Mouse (Mus musculus) cortical plate, adult 2 months (tissue): ENCODE data around the gene Nmi. TPM values are rescaled to one million over a fixed set of nuclear protein-coding genes. Genes with fewer than 3 reads are reported as not detected.

ENCODE experiments used
- H3K27ac ChIP-seq: fragments of 200-500 bp; 2 replicates; pipeline ENCODE4 v1.5.1; 2012; ENCODE audit warnings: low read length, control low read depth, inconsistent platforms; ENCODE audit not compliant: insufficient read depth
- H3K4me1 ChIP-seq: fragments of 200-500 bp; 2 replicates; pipeline ENCODE4 v1.6.1; 2011; ENCODE audit warnings: low read length; ENCODE audit not compliant: control insufficient read depth, insufficient read depth
- H3K4me3 ChIP-seq: fragments of 200-500 bp; 2 replicates; pipeline ENCODE4 v1.5.1; 2011; ENCODE audit warnings: mild to moderate bottlenecking, low read length, control low read depth; ENCODE audit not compliant: insufficient read depth
- CTCF ChIP-seq: fragments of 200-500 bp; IDR thresholded peaks from 2 replicates; pipeline ENCODE4 v1.5.1; 2011; ENCODE audit warnings: mild to moderate bottlenecking, control low read depth, low read length; ENCODE audit not compliant: insufficient read depth; ENCODE audit errors: extremely low read depth
- POLR2A ChIP-seq: fragments of 200-500 bp; IDR thresholded peaks from 2 replicates; pipeline ENCODE4 v1.6.1; 2011; ENCODE audit warnings: mild to moderate bottlenecking, low read length, control low read depth; ENCODE audit not compliant: insufficient read depth; ENCODE audit errors: extremely low read depth
- polyA plus RNA-seq: library from polyadenylated mRNA; depleted of rRNA; stranded (reverse); fragments of >200 nt; gene quantifications from 2 replicates; pipeline ENCODE4 v1.2.3, GENCODE M21; 2012

Nmi gene
- polyA plus RNA-seq, 1 experiment: 6.3 TPM

GRCm38 (mm10) chr2:51986695-51987094 is 13.4 kb upstream of the Nmi start:
- H3K4me3 ChIP-seq: no peak overlapping the region
- no peak overlapping the region for H3K27ac ChIP-seq
- H3K4me1 ChIP-seq: no peaks in the 10 kb centered on the region
- TF ChIP-seq CTCF: no peak
- no peak for TF ChIP-seq POLR2A

- no peaks in the 10 kb centered on the region for H3K4me1 ChIP-seq
- TF ChIP-seq CTCF (no peak), POLR2A (no peak)
- H3K27ac ChIP-seq: no peak overlapping the region
- H3K4me3 ChIP-seq: no peak overlapping the region
Observed at GRCm38 (mm10) chr2:51986157-51986556, 12.9 kb upstream of the Nmi start.

GRCm38 (mm10) chr2:51985241-51985640 is 11.9 kb upstream of the Nmi start:
- Histone ChIP-seq H3K27ac (no peak overlapping the region), H3K4me1 (no peaks in the 10 kb centered on the region), H3K4me3 (no peak overlapping the region)
- TF ChIP-seq POLR2A (no peak), CTCF (no peak)

DNA sequence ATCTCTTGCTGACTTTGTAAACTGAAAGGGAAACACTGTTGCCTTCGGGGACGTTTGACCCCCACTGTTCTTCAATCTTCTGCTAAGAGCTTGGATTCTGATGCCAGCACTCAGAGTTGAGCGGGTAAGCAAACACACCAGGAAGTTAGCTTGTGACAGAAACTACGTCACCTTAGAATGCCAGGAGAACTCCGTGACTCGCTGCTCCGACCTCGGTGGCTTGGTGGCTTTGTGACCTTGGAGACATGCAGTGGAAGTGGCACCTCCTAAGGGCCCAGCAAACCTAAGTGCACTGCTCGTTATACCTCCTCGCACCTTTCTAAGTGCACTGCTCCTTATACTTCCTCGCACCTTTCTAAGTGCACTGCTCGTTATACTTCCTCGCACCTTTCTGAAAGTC is 9.0 kb upstream of the Nmi start:
- H3K4me1 ChIP-seq: no peaks in the 10 kb centered on the region
- no peak for TF ChIP-seq POLR2A
- TF ChIP-seq CTCF: no peak
- no peak overlapping the region for H3K27ac ChIP-seq
- no peak overlapping the region for H3K4me3 ChIP-seq

- no peak for TF ChIP-seq POLR2A
- no peak for TF ChIP-seq CTCF
- H3K4me1 ChIP-seq: no peaks in the 10 kb centered on the region
- no peak overlapping the region for H3K4me3 ChIP-seq
- H3K27ac ChIP-seq: no peak overlapping the region; the same call in 1 of the 2 replicates
Observed at GRCm38 (mm10) chr2:51981630-51982029, 8.3 kb upstream of the Nmi start.

DNA sequence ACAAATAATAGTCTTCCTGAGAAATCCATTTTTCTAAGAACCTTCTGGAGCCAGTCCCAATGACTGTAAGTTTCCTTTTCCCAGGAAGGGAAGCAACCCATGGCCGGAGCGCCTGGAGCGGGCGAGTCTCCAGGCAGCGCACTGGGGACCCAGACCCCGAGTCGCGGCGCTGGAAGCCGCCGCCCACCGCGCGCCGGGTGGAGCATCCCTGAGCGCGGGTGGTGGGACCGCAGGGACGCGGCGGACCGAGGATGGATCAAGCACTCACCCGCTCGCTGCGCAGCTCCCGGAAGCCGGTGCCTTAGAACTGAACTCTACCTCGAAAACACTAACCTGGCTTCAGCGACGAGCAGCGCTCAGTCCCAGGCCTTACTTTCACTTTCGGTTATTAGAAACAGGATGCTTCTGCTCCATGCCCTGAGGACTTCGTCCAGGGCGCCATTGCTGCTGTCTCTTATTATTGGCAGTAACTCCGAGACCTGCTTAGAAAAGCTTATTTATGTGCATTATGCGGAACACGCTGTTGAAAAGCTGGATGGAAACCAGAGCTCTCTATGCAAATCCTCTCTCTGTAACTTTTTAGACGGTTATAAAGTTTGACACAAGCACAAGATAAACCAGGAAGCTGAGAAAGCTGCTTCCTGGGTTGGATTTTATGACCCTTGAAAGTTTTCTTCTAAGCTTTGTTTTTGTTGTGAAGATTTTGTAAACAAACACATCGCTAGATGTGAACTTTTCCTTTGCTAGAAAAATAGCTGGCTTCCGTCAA is 469 bp downstream of the Nmi start:
- H3K27ac ChIP-seq: peak overlapping the region; percentile 85
- peak overlapping the region; percentile 83 for H3K4me3 ChIP-seq
- no peaks in the 10 kb centered on the region for H3K4me1 ChIP-seq
- no peak for TF ChIP-seq POLR2A
- TF ChIP-seq CTCF: no peak

DNA sequence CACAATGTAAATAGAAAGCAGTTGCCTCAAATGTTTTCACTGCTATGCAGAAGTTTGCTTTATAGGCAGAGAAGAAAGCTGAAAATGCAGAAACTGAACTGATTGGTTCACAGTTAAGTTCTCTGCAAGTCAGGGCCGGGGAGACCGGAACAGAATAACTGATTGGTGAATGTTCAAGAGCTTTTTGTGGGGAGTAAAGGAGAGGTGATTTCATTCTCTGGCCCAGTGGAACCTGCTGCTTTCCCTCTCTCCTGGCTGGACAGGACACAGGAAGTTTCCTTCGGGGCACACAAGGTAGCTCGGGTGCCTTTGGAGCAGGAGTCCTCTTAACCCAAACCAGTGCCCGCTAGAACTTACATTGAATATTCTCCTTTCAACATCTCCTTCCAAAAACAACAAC is 1.2 kb downstream of the Nmi start:
- H3K4me3 ChIP-seq: peak overlapping the region; percentile 83; the same call in 1 of the 2 replicates

DNA sequence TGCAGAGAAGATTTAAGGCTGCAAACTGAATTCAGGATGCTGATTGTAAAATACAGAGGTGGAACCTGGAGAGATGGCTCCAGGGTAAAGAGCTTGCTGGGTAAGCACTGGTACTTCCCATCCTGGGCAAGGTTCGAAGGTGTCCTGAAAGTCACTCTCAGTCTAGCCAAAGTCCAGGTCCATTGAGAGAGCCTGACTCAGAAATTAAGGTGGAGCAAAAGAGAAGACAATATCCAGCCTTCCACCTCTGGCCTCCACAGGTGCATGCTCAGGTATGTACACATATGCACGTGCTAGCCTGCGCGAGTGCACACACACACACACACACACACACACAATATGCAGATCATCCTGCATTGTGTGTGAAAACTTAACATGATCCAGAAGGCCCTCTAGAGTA is 2.4 kb downstream of the Nmi start:
- Histone ChIP-seq H3K4me3 (no peak overlapping the region), H3K4me1 (no peaks in the 10 kb centered on the region), H3K27ac (no peak overlapping the region)
- TF ChIP-seq POLR2A (no peak), CTCF (no peak)

More for the DNA sequence above, 1.2 kb downstream of the Nmi start:
- no peaks in the 10 kb centered on the region for H3K4me1 ChIP-seq
- TF ChIP-seq CTCF (no peak), POLR2A (no peak)
- 0 out of 2 replicates have a peak overlapping the region, but pooled peaks have one; percentile 85 for H3K27ac ChIP-seq

GRCm38 (mm10) chr2:51967288-51967687 is 6.0 kb downstream of the Nmi start:
- Histone ChIP-seq H3K27ac (no peak overlapping the region), H3K4me1 (no peaks in the 10 kb centered on the region)
- no peak for TF ChIP-seq POLR2A
- no peak for TF ChIP-seq CTCF

GRCm38 (mm10) chr2:51953648-51954204 is 19.6 kb downstream of the Nmi start:
- TF ChIP-seq CTCF: no peak
- Histone ChIP-seq H3K4me1 (no peaks in the 10 kb centered on the region), H3K4me3 (no peak overlapping the region), H3K27ac (no peak overlapping the region)

More at GRCm38 (mm10) chr2:51967288-51967687, 6.0 kb downstream of the Nmi start:
- no peak overlapping the region for H3K4me3 ChIP-seq
